Mouse (Mus musculus) intestine, postnatal 0 days (tissue): ENCODE measurements around the gene Mtrex. TPM values are rescaled to one million over a fixed set of nuclear protein-coding genes. Genes with fewer than 3 reads are reported as not detected.

Experiments used
- ATAC-seq: fragments of 200-750 bp; cut with Nextera tagmentation; 2 replicates; pipeline ENCODE4 v1.8.0; 2017; ENCODE audit warnings: mild to moderate bottlenecking, moderate TSS enrichment, moderate library complexity
- H3K27ac ChIP-seq: fragments of 300-500 bp; sonication (generic); 2 replicates; pipeline ENCODE4 v1.5.1; 2014; ENCODE audit warnings: mild to moderate bottlenecking, low read depth, low read length, moderate library complexity
- H3K27me3 ChIP-seq: fragments of 300-500 bp; sonication (generic); replicated peaks from 2 replicates; pipeline ENCODE4 v1.6.1; 2014; ENCODE audit warnings: low read length, mixed read lengths; ENCODE audit not compliant: control insufficient read depth, insufficient read depth
- H3K36me3 ChIP-seq: fragments of 300-500 bp; sonication (generic); 2 replicates; pipeline ENCODE4 v1.6.1; 2014; ENCODE audit warnings: mild to moderate bottlenecking, moderate library complexity; ENCODE audit not compliant: control insufficient read depth, insufficient read depth
- H3K4me1 ChIP-seq: fragments of 300-500 bp; sonication (generic); replicated peaks from 2 replicates; pipeline ENCODE4 v1.6.1; 2014; ENCODE audit warnings: antibody characterized with exemption, low read length, mixed read lengths; ENCODE audit not compliant: control insufficient read depth, insufficient read depth
- H3K4me2 ChIP-seq: fragments of 300-500 bp; sonication (generic); replicated peaks from 2 replicates; pipeline ENCODE4 v1.6.1; 2014; ENCODE audit warnings: low read depth, mild to moderate bottlenecking, moderate library complexity
- H3K4me3 ChIP-seq: fragments of 300-500 bp; sonication (generic); 2 replicates; pipeline ENCODE4 v1.5.1; 2014; ENCODE audit warnings: low read depth, low read length
- H3K9ac ChIP-seq: fragments of 300-500 bp; sonication (generic); 2 replicates; pipeline ENCODE4 v1.6.1; 2014; ENCODE audit warnings: mild to moderate bottlenecking, low read depth, low read length
- H3K9me3 ChIP-seq: fragments of 300-500 bp; sonication (generic); 2 replicates; pipeline ENCODE4 v1.6.1; 2016; ENCODE audit warnings: mixed run types; ENCODE audit not compliant: control insufficient read depth
- CTCF ChIP-seq: sonication (generic); IDR thresholded peaks from 2 replicates; pipeline ENCODE4 v1.5.1; 2016; ENCODE audit warnings: low read depth, mild to moderate bottlenecking, control low read depth, antibody characterized with exemption, moderate library complexity
- WGBS: fragments of 180-500 bp; shearing (Covaris S2); extraction: QIAGEN DNeasy Blood & Tissue Kit; methylation state at CpG from one replicate; pipeline ENCODE4 v1.1.7; 2014; 5-methylcytosine and 5-hydroxymethylcytosine counted together
- polyA plus RNA-seq: library from polyadenylated mRNA; unstranded; fragments of >200 nt; fragmentation: Nextera tagmentation; extraction: Ambion mirVana; gene quantifications from 2 replicates; pipeline ENCODE4 v1.2.1, GENCODE M21; 2015

Mtrex gene
- polyA plus RNA-seq, 1 experiment from 2014 or later = 17.2 TPM

GRCm38 (mm10) chr13:112854402-112854801, 72.8 kb downstream of the Mtrex start:
- H3K4me3 ChIP-seq = no peak overlapping the region
- no peak for ATAC-seq
- H3K4me2 ChIP-seq = no peak overlapping the region
- H3K27ac ChIP-seq = no peak overlapping the region
- peaks cover 18% of the 10 kb centered on the region for H3K36me3 ChIP-seq
- no peaks in the 10 kb centered on the region for H3K9me3 ChIP-seq
- WGBS = 72% methylated on average over 6 of the region's 6 CpGs
- peak; percentile 52 for TF ChIP-seq CTCF
- H3K4me1 ChIP-seq = no peaks in the 10 kb centered on the region
- H3K9ac ChIP-seq = no peak overlapping the region
- H3K27me3 ChIP-seq = no peaks in the 10 kb centered on the region

GRCm38 (mm10) chr13:112853710-112854316, 73.4 kb downstream of the Mtrex start:
- Histone ChIP-seq H3K4me3 (no peak overlapping the region), H3K27ac (peak overlapping the region; percentile 50; the same call in 1 of the 2 replicates), H3K27me3 (no peaks in the 10 kb centered on the region), H3K9me3 (no peaks in the 10 kb centered on the region), H3K36me3 (peaks cover 18% of the 10 kb centered on the region), H3K9ac (no peak overlapping the region), H3K4me2 (peak overlapping the region; percentile 13; the same call in 1 of the 2 replicates), H3K4me1 (no peaks in the 10 kb centered on the region)
- 62% methylated on average over 17 of the region's 17 CpGs for WGBS
- ATAC-seq = peak; percentile 41; the same call in 1 of the 2 replicates
- TF ChIP-seq CTCF = no peak

- no peak for ATAC-seq
- no peaks in the 10 kb centered on the region for H3K4me1 ChIP-seq
- H3K9ac ChIP-seq = no peak overlapping the region
- H3K4me3 ChIP-seq = no peak overlapping the region
- H3K9me3 ChIP-seq = no peaks in the 10 kb centered on the region
- no peak overlapping the region for H3K4me2 ChIP-seq
- H3K27ac ChIP-seq = no peak overlapping the region
- no peak for TF ChIP-seq CTCF
- WGBS = 98% methylated on average over 3 of the region's 3 CpGs
- peaks cover 20% of the 10 kb centered on the region; the same call in 1 of the 2 replicates for H3K36me3 ChIP-seq
- no peaks in the 10 kb centered on the region for H3K27me3 ChIP-seq
Measured at GRCm38 (mm10) chr13:112845931-112846330, 81.3 kb downstream of the Mtrex start.

- peaks cover 11% of the 10 kb centered on the region; the same call in 1 of the 2 replicates for H3K36me3 ChIP-seq
- no peaks in the 10 kb centered on the region for H3K4me1 ChIP-seq
- no peak overlapping the region for H3K27ac ChIP-seq
- H3K4me3 ChIP-seq = no peak overlapping the region
- H3K9ac ChIP-seq = no peak overlapping the region
- ATAC-seq = no peak
- TF ChIP-seq CTCF = no peak
- 88% methylated on average over 16 of the region's 16 CpGs for WGBS
- H3K4me2 ChIP-seq = no peak overlapping the region
- no peaks in the 10 kb centered on the region for H3K27me3 ChIP-seq
- no peaks in the 10 kb centered on the region for H3K9me3 ChIP-seq
Measured at GRCm38 (mm10) chr13:112840241-112841087, 86.7 kb downstream of the Mtrex start.

GRCm38 (mm10) chr13:112838562-112839232, 88.5 kb downstream of the Mtrex start:
- Histone ChIP-seq H3K4me3 (no peak overlapping the region), H3K27ac (no peak overlapping the region), H3K4me1 (no peaks in the 10 kb centered on the region), H3K27me3 (no peaks in the 10 kb centered on the region), H3K9ac (no peak overlapping the region), H3K9me3 (no peaks in the 10 kb centered on the region), H3K4me2 (no peak overlapping the region), H3K36me3 (no peaks in the 10 kb centered on the region)
- no peak for ATAC-seq
- no peak for TF ChIP-seq CTCF
- WGBS = 78% methylated on average over 6 of the region's 6 CpGs

GRCm38 (mm10) chr13:112837621-112838155, 89.5 kb downstream of the Mtrex start:
- Histone ChIP-seq H3K9ac (no peak overlapping the region), H3K36me3 (no peaks in the 10 kb centered on the region), H3K4me3 (no peak overlapping the region), H3K9me3 (no peaks in the 10 kb centered on the region), H3K4me2 (no peak overlapping the region), H3K4me1 (no peaks in the 10 kb centered on the region), H3K27me3 (no peaks in the 10 kb centered on the region), H3K27ac (no peak overlapping the region)
- ATAC-seq = no peak
- no peak for TF ChIP-seq CTCF
- 79% methylated on average over 9 of the region's 9 CpGs for WGBS
